9 mouse cellular contexts compared by ENCODE assay signal in the genomic region with DNA sequence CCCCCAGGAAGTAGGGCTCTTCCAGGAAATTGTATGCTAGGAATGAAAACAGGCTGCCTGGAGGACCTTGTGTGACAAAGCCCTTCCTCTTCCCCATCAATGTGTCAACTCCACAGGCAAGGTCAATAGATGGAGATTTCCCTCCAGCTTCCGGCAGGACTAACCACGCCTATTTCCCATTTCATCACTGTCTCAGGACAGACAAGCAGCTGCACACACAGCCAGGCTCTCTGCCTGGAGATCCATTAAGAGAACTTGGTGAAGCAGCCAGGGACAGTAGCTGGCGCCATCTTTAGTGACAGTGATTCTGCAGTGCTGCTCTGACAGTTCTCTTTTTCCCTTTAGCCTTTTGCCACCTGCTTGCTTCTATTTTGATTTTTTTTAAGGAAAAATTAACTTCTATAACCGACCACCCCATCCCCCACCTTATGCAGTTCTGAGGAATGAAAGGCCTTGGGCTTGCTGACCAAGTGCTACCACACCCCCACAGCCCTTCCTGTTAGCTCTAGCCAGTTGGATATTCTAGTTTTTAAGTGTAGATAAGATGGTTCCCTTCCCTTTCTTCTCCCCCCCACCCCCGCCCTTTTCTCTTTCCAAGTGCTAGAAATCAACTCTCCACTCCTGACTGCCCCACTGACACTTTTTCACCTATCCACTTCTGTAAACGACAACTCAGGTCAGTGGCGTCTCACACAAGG. TPM values are rescaled to one million over a fixed set of nuclear protein-coding genes. Genes with fewer than 3 reads are reported as not detected.
DNase-seq lines count a peak whose midpoint lies in the region; ATAC-seq and TF ChIP-seq lines count a peak whose summit lies in the region.
"Had no signal": no experiment of that assay in that cellular context is flagged by ENCODE, and none has a peak within 500 bp of the region (broad histone marks: within the 10 kb centered on the region; RNA-seq: fewer than 3 reads in every experiment).

No protein-coding gene starts in this region.

- H3K36me3 ChIP-seq in liver, postnatal 0 days (replicated peaks; ENCODE audit: insufficient read depth, low read length), result peaks cover 23% of the 10 kb centered on the region

- no peak overlapping the region; the same call in 1 of the 2 replicates for H3K4me2 ChIP-seq in liver, postnatal 0 days (ENCODE audit: low read depth, low read length)
- H3K4me2 ChIP-seq: limb, embryonic 12.5 days had no signal

- peak overlapping the region; percentile 18; the same call in 1 of the 2 replicates for H3K27ac ChIP-seq in liver, postnatal 0 days (ENCODE audit: low read depth)

- TF ChIP-seq CTCF in liver, postnatal 0 days (IDR thresholded peaks at IDR 0.05; ENCODE audit: low read depth), result no peak

- DNase-seq in adrenal gland, adult 2 months, result peak; percentile 15
- DNase-seq in adrenal gland, postnatal 25 days, result no peak
- peak; percentile 93 for DNase-seq in ZHBTc4 (ENCODE audit: low read depth, low spot score)
- DNase-seq in heart, postnatal 10 days, result peak; percentile 41 to 47
- peak; percentile 49 for DNase-seq in liver, postnatal 0 days
- DNase-seq in Muller cell, postnatal 12 days (ENCODE audit: inconsistent ontology term), result no peak
- no peak for DNase-seq in neural tube, embryonic 10.5 days (ENCODE audit: extremely low spot score, low spot score)
- DNase-seq in ovary, postnatal 10 days (ENCODE audit: low spot score), result no peak

- H3K4me3 ChIP-seq in liver, postnatal 0 days (ENCODE audit: low read depth, low read length), result no peak overlapping the region
- H3K4me3 ChIP-seq: limb, embryonic 12.5 days had no signal

- intact Hi-C loops in heart, postnatal 10 days (cut with DNase I), result no loop called here

- no peak overlapping the region for H3K9ac ChIP-seq in liver, postnatal 0 days (replicated peaks)
- H3K9ac ChIP-seq: limb, embryonic 12.5 days had no signal

- H3K4me1 ChIP-seq in liver, postnatal 0 days (ENCODE audit: insufficient read depth), result no peaks in the 10 kb centered on the region

- no peaks in the 10 kb centered on the region; the same call in 1 of the 2 replicates for H3K9me3 ChIP-seq in liver, postnatal 0 days (ENCODE audit: low read length)
- H3K9me3 ChIP-seq: limb, embryonic 12.5 days had no signal

- 54% methylated on average over 7 of the region's 7 CpGs for WGBS in liver, postnatal 0 days (ENCODE audit: insufficient replicate concordance)

- TF ChIP-seq EP300 in liver, postnatal 0 days (IDR thresholded peaks at IDR 0.05; ENCODE audit: low read depth), result no peak; the same call in 1 of the 2 replicates

- peak; percentile 90 for ATAC-seq in liver, postnatal 0 days

- H3K27me3 ChIP-seq in liver, postnatal 0 days (ENCODE audit: insufficient read depth, low read length), result no peaks in the 10 kb centered on the region
- H3K27me3 ChIP-seq: limb, embryonic 12.5 days had no signal

RNA-seq across cellular contexts. Expression of a gene that starts 21.8 kb away (rescaled TPM):
- total RNA-seq in adrenal gland, adult 2 months (2021), result 100 to 1,000 TPM; 173 to 196 TPM
- polyA plus RNA-seq in adrenal gland, adult 2 months (2012; rRNA removed), result 37.4 and 72.8 TPM in 2 replicates
- total RNA-seq in adrenal gland, postnatal 25 days (2021), result 239 and 257 TPM in 2 replicates
- total RNA-seq in heart, postnatal 10 days (2021), result 100 to 1,000 TPM; 166 to 168 TPM
- polyA plus RNA-seq in liver, postnatal 0 days (2015; fragmentation: Nextera tagmentation; extraction: Ambion mirVana), result 95.3 and 111 TPM in 2 replicates

RNA-seq across cellular contexts. Expression of a gene that starts 22.0 kb away (rescaled TPM):
- total RNA-seq in adrenal gland, adult 2 months (2021), result 10 to 100 TPM; 13.8 to 18.4 TPM
- 2.2 TPM in 2 replicates for polyA plus RNA-seq in adrenal gland, adult 2 months (2012; rRNA removed)
- total RNA-seq in adrenal gland, postnatal 25 days (2021), result 20.9 and 28.0 TPM in 2 replicates
- 10 to 100 TPM; 14.6 to 15.9 TPM for total RNA-seq in heart, postnatal 10 days (2021)
- 14.9 and 17.6 TPM in 2 replicates for polyA plus RNA-seq in liver, postnatal 0 days (2015; fragmentation: Nextera tagmentation; extraction: Ambion mirVana)

RNA-seq across cellular contexts. Expression of a gene that starts 24.0 kb away (rescaled TPM):
- total RNA-seq in adrenal gland, adult 2 months (2021), result 10 to 100 TPM; 15.4 to 16.2 TPM
- polyA plus RNA-seq in adrenal gland, adult 2 months (2012; rRNA removed), result 4.6 and 6.1 TPM in 2 replicates
- total RNA-seq in adrenal gland, postnatal 25 days (2021), result 24.0 and 32.1 TPM in 2 replicates
- 10 to 100 TPM; 10.1 to 14.4 TPM for total RNA-seq in heart, postnatal 10 days (2021)
- polyA plus RNA-seq in liver, postnatal 0 days (2015; fragmentation: Nextera tagmentation; extraction: Ambion mirVana), result 5.1 and 5.3 TPM in 2 replicates

RNA-seq across cellular contexts. Expression of a gene that starts 45.2 kb away (rescaled TPM):
- total RNA-seq in adrenal gland, adult 2 months (2021), result 100 to 1,000 TPM; 139 to 145 TPM
- polyA plus RNA-seq in adrenal gland, adult 2 months (2012; rRNA removed), result 7.6 and 10.0 TPM in 2 replicates
- total RNA-seq in adrenal gland, postnatal 25 days (2021), result 120 and 150 TPM in 2 replicates
- 10 to 100 TPM; 74.0 to 75.6 TPM for total RNA-seq in heart, postnatal 10 days (2021)
- 34.4 TPM in 2 replicates for polyA plus RNA-seq in liver, postnatal 0 days (2015; fragmentation: Nextera tagmentation; extraction: Ambion mirVana)

Comparison
In these comparisons a context has a peak if more than half of its experiments do, and no peak if none do; other contexts are left out.
1. DNase-seq: peak in adrenal gland, adult 2 months (single experiment), ZHBTc4 (single experiment), heart, postnatal 10 days (2 of 2) and liver, postnatal 0 days (single experiment); none in adrenal gland, postnatal 25 days (single experiment), Muller cell, postnatal 12 days (single experiment), neural tube, embryonic 10.5 days (single experiment) and ovary, postnatal 10 days (single experiment).